Mouse (Mus musculus) MEL (cell line): ENCODE data around the gene Cnga1. TPM values are rescaled to one million over a fixed set of nuclear protein-coding genes. Genes with fewer than 3 reads are reported as not detected.
A peak's percentile ranks its signal among the peaks of the same experiment; 100 is the strongest.

Experiments
- DNase-seq: peaks from one replicate; pipeline ENCODE4 v3.0.0; 2011; ENCODE audit warnings: low read depth, low spot score
- H3K27ac ChIP-seq: 2 replicates; pipeline ENCODE4 v1.5.1; 2012; ENCODE audit warnings: low read depth, mild to moderate bottlenecking, control low read depth, low read length, moderate library complexity; ENCODE audit not compliant: control insufficient read depth
- H3K27me3 ChIP-seq, 2 experiments: fragments of 150-350 bp in 1 of 2; sonication (generic) in 1 of 2; 2 replicates each; pipeline ENCODE4 v1.6.1; 2012; ENCODE audit warnings: low read length in 2 of 2, mild to moderate bottlenecking in 2 of 2, improper control_type of control experiment in 1 of 2, moderate library complexity in 1 of 2; ENCODE audit not compliant: insufficient read depth in 2 of 2, control insufficient read depth in 1 of 2
- H3K36me3 ChIP-seq, 2 experiments: 2 replicates each; pipeline ENCODE4 v1.6.1; 2012 to 2014; ENCODE audit warnings: low read length in 2 of 2, improper control_type of control experiment in 1 of 2, inconsistent platforms in 1 of 2, mild to moderate bottlenecking in 1 of 2; ENCODE audit not compliant: insufficient read depth in 2 of 2, control insufficient read depth in 1 of 2
- H3K4me1 ChIP-seq, 2 experiments: fragments of 150-350 bp in 1 of 2; sonication (generic) in 1 of 2; 2 replicates each; pipeline ENCODE4 v1.6.1; 2012; ENCODE audit warnings: low read length in 2 of 2, improper control_type of control experiment in 1 of 2, mild to moderate bottlenecking in 1 of 2; ENCODE audit not compliant: insufficient read depth in 2 of 2, control insufficient read depth in 1 of 2
- H3K4me3 ChIP-seq, 2 experiments: fragments of 150-350 bp in 1 of 2; sonication (generic) in 1 of 2; 2 replicates each; pipeline ENCODE4 v1.5.1; 2012; ENCODE audit warnings: low read depth in 2 of 2, low read length in 2 of 2, mild to moderate bottlenecking in 2 of 2, moderate library complexity in 2 of 2, control low read depth in 1 of 2, improper control_type of control experiment in 1 of 2; ENCODE audit not compliant: control insufficient read depth in 1 of 2, insufficient read depth in 1 of 2
- H3K79me2 ChIP-seq: 2 replicates; pipeline ENCODE4 v1.6.1; 2012; ENCODE audit warnings: mild to moderate bottlenecking, low read length, moderate library complexity; ENCODE audit not compliant: control insufficient read depth, poor library complexity, insufficient read depth
- H3K9ac ChIP-seq: 2 replicates; pipeline ENCODE4 v1.6.1; 2012; ENCODE audit warnings: low read depth, mild to moderate bottlenecking, control low read depth, low read length, moderate library complexity; ENCODE audit not compliant: control insufficient read depth, poor library complexity, severe bottlenecking
- H3K9me3 ChIP-seq: fragments of 150-350 bp; sonication (generic); replicated peaks from 2 replicates; pipeline ENCODE4 v1.6.1; 2012; ENCODE audit warnings: mild to moderate bottlenecking, low read length, improper control_type of control experiment, moderate library complexity; ENCODE audit not compliant: insufficient read depth
- BHLHE40 ChIP-seq: IDR thresholded peaks from 2 replicates; pipeline ENCODE4 v1.6.1; 2012; ENCODE audit warnings: low read depth, mild to moderate bottlenecking, inconsistent platforms, low read length, improper control_type of control experiment, borderline replicate concordance
- CHD1 ChIP-seq: IDR thresholded peaks from 2 replicates; pipeline ENCODE4 v1.6.1; 2012; ENCODE audit warnings: low read depth, mild to moderate bottlenecking, inconsistent platforms, low read length, improper control_type of control experiment
- CHD2 ChIP-seq: IDR thresholded peaks from 2 replicates; pipeline ENCODE4 v1.6.1; 2011; ENCODE audit warnings: low read length, improper control_type of control experiment
- E2F4 ChIP-seq: IDR thresholded peaks from 2 replicates; pipeline ENCODE4 v1.6.1; 2011; ENCODE audit warnings: low read depth, low read length, improper control_type of control experiment, borderline replicate concordance
- ELF1 ChIP-seq: IDR thresholded peaks from 2 replicates; pipeline ENCODE4 v1.6.1; 2014; ENCODE audit warnings: low read depth, mild to moderate bottlenecking, inconsistent platforms, low read length, improper control_type of control experiment, moderate library complexity
- EP300 ChIP-seq, 2 experiments: IDR thresholded peaks; 2 replicates each; pipeline ENCODE4 v1.6.1; 2011; ENCODE audit warnings: improper control_type of control experiment in 2 of 2, low read length in 2 of 2, low read depth in 1 of 2, mild to moderate bottlenecking in 1 of 2
- ETS1 ChIP-seq: IDR thresholded peaks from 2 replicates; pipeline ENCODE4 v1.6.1; 2012; ENCODE audit warnings: low read depth, mild to moderate bottlenecking, inconsistent platforms, low read length, improper control_type of control experiment, moderate library complexity
- GABPA ChIP-seq: IDR thresholded peaks from 2 replicates; pipeline ENCODE4 v1.6.1; 2012; ENCODE audit warnings: low read depth, mild to moderate bottlenecking, inconsistent platforms, low read length, improper control_type of control experiment, moderate library complexity
- HCFC1 ChIP-seq: IDR thresholded peaks from 2 replicates; pipeline ENCODE4 v1.6.1; 2012; ENCODE audit warnings: low read depth, mild to moderate bottlenecking, inconsistent platforms, low read length, improper control_type of control experiment, moderate library complexity
- KAT2A ChIP-seq: conservative IDR thresholded peaks from 2 replicates; pipeline ENCODE4 v1.6.1; 2012; ENCODE audit warnings: low read depth, low read length, improper control_type of control experiment, inconsistent platforms
- MAFK ChIP-seq: IDR thresholded peaks from 2 replicates; pipeline ENCODE4 v1.6.1; 2011; ENCODE audit warnings: low read depth, mild to moderate bottlenecking, low read length, improper control_type of control experiment, borderline replicate concordance
- MAZ ChIP-seq: IDR thresholded peaks from 2 replicates; pipeline ENCODE4 v1.6.1; 2012; ENCODE audit warnings: low read depth, mild to moderate bottlenecking, inconsistent platforms, low read length, improper control_type of control experiment
- MEF2A ChIP-seq: IDR thresholded peaks from 2 replicates; pipeline ENCODE4 v1.6.1; 2014; ENCODE audit warnings: low read depth, mild to moderate bottlenecking, inconsistent platforms, low read length, improper control_type of control experiment; ENCODE audit not compliant: poor library complexity, insufficient replicate concordance, severe bottlenecking; ENCODE audit errors: extremely low read depth
- MYB ChIP-seq: IDR thresholded peaks from 2 replicates; pipeline ENCODE4 v1.6.1; 2011; ENCODE audit warnings: mild to moderate bottlenecking, low read depth, low read length, improper control_type of control experiment
- MYC ChIP-seq: IDR thresholded peaks from 2 replicates; pipeline ENCODE4 v1.6.1; 2011; ENCODE audit warnings: low read depth, mild to moderate bottlenecking, low read length, improper control_type of control experiment, moderate library complexity
- NELFE ChIP-seq: IDR thresholded peaks from 2 replicates; pipeline ENCODE4 v1.6.1; 2011; ENCODE audit warnings: low read depth, low read length, improper control_type of control experiment
- NRF1 ChIP-seq: IDR thresholded peaks from 2 replicates; pipeline ENCODE4 v1.6.1; 2014; ENCODE audit warnings: low read depth, mild to moderate bottlenecking, inconsistent platforms, low read length, improper control_type of control experiment, moderate library complexity; ENCODE audit not compliant: poor library complexity, insufficient read depth, severe bottlenecking
- POLR2A ChIP-seq, 2 experiments: IDR thresholded peaks; 2 replicates each; pipeline ENCODE4 v1.6.1; 2011 to 2012; ENCODE audit warnings: low read length in 2 of 2, mild to moderate bottlenecking in 2 of 2, control low read depth in 1 of 2, improper control_type of control experiment in 1 of 2, low read depth in 1 of 2, moderate library complexity in 1 of 2; ENCODE audit not compliant: control insufficient read depth in 1 of 2, insufficient read depth in 1 of 2, poor library complexity in 1 of 2
- POLR2AphosphoS2 ChIP-seq: IDR thresholded peaks from 2 replicates; pipeline ENCODE4 v1.6.1; 2011; ENCODE audit warnings: low read length, improper control_type of control experiment
- POLR2AphosphoS5 ChIP-seq: IDR thresholded peaks from 2 replicates; pipeline ENCODE4 v1.6.1; 2012; ENCODE audit warnings: low read depth, borderline replicate concordance, mild to moderate bottlenecking, inconsistent platforms, low read length, moderate library complexity, mixed read lengths
- RAD21 ChIP-seq: IDR thresholded peaks from 2 replicates; pipeline ENCODE4 v1.6.1; 2011; ENCODE audit warnings: mild to moderate bottlenecking, low read depth, low read length, improper control_type of control experiment
- RCOR1 ChIP-seq: IDR thresholded peaks from 2 replicates; pipeline ENCODE4 v1.6.1; 2012; ENCODE audit warnings: low read depth, mild to moderate bottlenecking, inconsistent platforms, low read length, improper control_type of control experiment
- SIN3A ChIP-seq: IDR thresholded peaks from 2 replicates; pipeline ENCODE4 v1.6.1; 2012; ENCODE audit warnings: low read length, improper control_type of control experiment, inconsistent platforms
- SMC3 ChIP-seq: IDR thresholded peaks from 2 replicates; pipeline ENCODE4 v1.6.1; 2011; ENCODE audit warnings: low read depth, low read length, improper control_type of control experiment
- TAL1 ChIP-seq: IDR thresholded peaks from 2 replicates; pipeline ENCODE4 v1.6.1; 2012; ENCODE audit warnings: mild to moderate bottlenecking, inconsistent platforms, low read length, moderate library complexity, mixed read lengths
- TBP ChIP-seq: IDR thresholded peaks from 2 replicates; pipeline ENCODE4 v1.8.0; 2011; ENCODE audit warnings: low read depth, low read length, improper control_type of control experiment
- TCF12 ChIP-seq: IDR thresholded peaks from 2 replicates; pipeline ENCODE4 v1.6.1; 2014; ENCODE audit warnings: low read depth, mild to moderate bottlenecking, inconsistent platforms, low read length, improper control_type of control experiment, moderate library complexity
- UBTF ChIP-seq: IDR thresholded peaks from 2 replicates; pipeline ENCODE4 v1.6.1; 2012; ENCODE audit warnings: low read depth, mild to moderate bottlenecking, inconsistent platforms, low read length, improper control_type of control experiment, moderate library complexity, borderline replicate concordance; ENCODE audit not compliant: insufficient read depth
- USF1 ChIP-seq: IDR thresholded peaks from 2 replicates; pipeline ENCODE4 v1.6.1; 2014; ENCODE audit warnings: low read depth, mild to moderate bottlenecking, inconsistent platforms, low read length, improper control_type of control experiment, moderate library complexity
- USF2 ChIP-seq, 2 experiments: IDR thresholded peaks; 2 replicates each; pipeline ENCODE4 v1.6.1; 2011 to 2012; ENCODE audit warnings: improper control_type of control experiment in 2 of 2, low read length in 2 of 2, borderline replicate concordance in 1 of 2, inconsistent platforms in 1 of 2, low read depth in 1 of 2, mild to moderate bottlenecking in 1 of 2; ENCODE audit not compliant: insufficient read depth in 1 of 2
- ZC3H11A ChIP-seq: IDR thresholded peaks from 2 replicates; pipeline ENCODE4 v1.6.1; 2012; ENCODE audit warnings: low read depth, mild to moderate bottlenecking, inconsistent platforms, low read length, improper control_type of control experiment
- ZKSCAN1 ChIP-seq: IDR thresholded peaks from 2 replicates; pipeline ENCODE4 v1.6.1; 2012; ENCODE audit warnings: low read depth, mild to moderate bottlenecking, inconsistent platforms, low read length, improper control_type of control experiment, moderate library complexity
- ZNF384 ChIP-seq: IDR thresholded peaks from 2 replicates; pipeline ENCODE4 v1.6.1; 2012; ENCODE audit warnings: low read depth, mild to moderate bottlenecking, inconsistent platforms, low read length, improper control_type of control experiment
- polyA plus RNA-seq, 2 experiments: library from polyadenylated mRNA; stranded (reverse) in 1 of 2; unstranded in 1 of 2; fragments of >175 nt in 1 of 2; fragments of >200 nt in 1 of 2; gene quantifications; 2 replicates each; pipeline versions ENCODE4 v1.2.1 to v1.2.4; 2012; ENCODE audit warnings: low replicate concordance in 2 of 2, low read depth in 1 of 2; ENCODE audit not compliant: insufficient read length in 2 of 2, insufficient read depth in 1 of 2, missing spikeins in 1 of 2
- total RNA-seq: library from RNA; depleted of rRNA; stranded (reverse); fragments of 300-350 nt; gene quantifications from 2 replicates; pipeline ENCODE4 v1.2.3, GENCODE M21; 2012

The Cnga1 gene
- total and polyA plus RNA-seq, 3 experiments: 0.04 TPM; not detected in 2

DNA sequence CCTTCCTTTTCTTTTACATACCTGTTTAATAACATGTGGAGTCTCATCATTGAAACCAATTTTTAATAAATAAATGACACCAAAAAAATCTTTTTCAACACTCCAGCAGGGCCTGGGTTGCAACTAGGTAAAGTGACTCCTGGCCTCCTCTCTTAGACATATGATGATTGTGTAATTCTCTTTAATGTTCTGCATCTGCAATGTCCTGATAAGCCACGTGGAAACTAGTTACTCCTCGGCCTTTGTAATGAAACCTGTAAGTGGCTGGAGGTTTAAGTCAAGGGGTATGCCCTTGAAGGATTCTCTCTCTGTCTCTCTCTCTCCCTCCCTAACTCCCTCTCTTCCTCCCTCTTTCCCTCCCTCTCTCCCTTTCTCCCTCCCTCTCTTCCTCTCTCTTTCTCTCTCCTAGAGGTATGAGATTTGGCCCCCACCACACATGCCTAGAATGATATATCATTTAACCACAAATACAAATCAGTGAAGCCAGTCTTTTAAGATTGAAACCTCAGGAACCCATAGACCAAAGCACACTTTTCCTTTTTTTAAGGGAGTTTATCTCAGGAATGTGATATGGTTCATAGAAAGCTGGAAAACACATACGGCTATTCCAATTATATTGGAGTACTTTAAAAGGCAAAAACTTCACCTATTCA is 83.0 kb downstream of the Cnga1 start (continued):
- TF ChIP-seq ELF1: no peak
- TF ChIP-seq USF1: no peak
- TF ChIP-seq, all 39 proteins: peak for 8

DNA sequence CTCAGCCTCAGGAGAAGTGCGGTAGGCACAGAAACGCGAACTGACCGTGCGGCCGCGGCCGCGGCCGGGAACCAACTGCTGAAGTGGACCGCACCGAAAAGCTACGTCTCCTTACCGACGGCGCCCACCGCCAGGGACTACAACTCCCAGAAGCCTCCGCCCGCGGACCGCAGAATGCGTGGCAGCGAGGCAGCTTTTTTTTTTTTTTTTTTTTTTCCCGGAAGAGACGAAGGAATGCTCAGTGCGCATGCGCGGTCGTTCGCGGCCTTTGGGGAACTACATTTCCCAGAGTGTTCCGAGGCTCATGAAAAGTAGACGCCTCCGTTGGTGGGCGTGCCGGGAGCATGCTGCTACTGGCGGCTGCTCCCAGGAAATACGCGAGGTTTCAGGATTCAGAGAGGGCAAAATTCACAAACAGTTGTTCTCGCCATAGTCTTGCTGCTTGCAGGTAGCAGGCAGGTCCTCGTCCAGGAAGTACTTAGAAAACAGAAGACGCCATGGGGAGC is 84.5 kb downstream of the Cnga1 start, which contains the start of gene Nfxl1:
Nfxl1 (minus strand) TSS at position 141 of the 506 bp plus-strand sequence.
- H3K9me3 ChIP-seq: no peaks in the 10 kb centered on the region
- peak; percentile 98 for DNase-seq
- peaks cover 4 to 11% of the 10 kb centered on the region in 2 experiments for H3K4me1 ChIP-seq
- H3K27ac ChIP-seq: peak within 1 kb of the TSS; percentile 68
- H3K27me3 ChIP-seq: no peaks in the 10 kb centered on the region
- H3K9ac ChIP-seq: peak within 1 kb of the TSS; percentile 97
- peak within 1 kb of the TSS; percentile 77 to 100 for H3K4me3 ChIP-seq
- H3K79me2 ChIP-seq: peaks cover 11% of the 10 kb centered on the region
- peaks cover 5 to 29% of the 10 kb centered on the region in 2 experiments; a peak in 3 of 4 replicates for H3K36me3 ChIP-seq
- TF ChIP-seq RCOR1: no peak
- no peak for TF ChIP-seq USF2 (IDR thresholded peaks at IDR 0.05; ENCODE audit: borderline replicate concordance in 1 of 2, insufficient read depth in 1 of 2, low read depth in 1 of 2, low read length in 2 of 2)
- TF ChIP-seq TAL1: no peak
- no peak for TF ChIP-seq UBTF
- TF ChIP-seq MYC: peak; percentile 88
- TF ChIP-seq MEF2A: no peak
- peak in 1 of 2 experiments; percentile 34; a peak in 1 of 4 replicates for TF ChIP-seq EP300 (IDR thresholded peaks at IDR 0.05; ENCODE audit: low read depth in 1 of 2, low read length in 2 of 2)
- TF ChIP-seq TCF12: peak; percentile 67
- no peak; the same call in 1 of the 2 replicates for TF ChIP-seq POLR2AphosphoS5
- peak; percentile 85 for TF ChIP-seq POLR2AphosphoS2
- peak; percentile 96 for TF ChIP-seq KAT2A
- peak; percentile 60; the same call in 1 of the 2 replicates for TF ChIP-seq E2F4
- no peak for TF ChIP-seq ZC3H11A
- peak; percentile 100 for TF ChIP-seq ZNF384
- no peak for TF ChIP-seq SMC3
- peak; percentile 94 for TF ChIP-seq NRF1
- peak; percentile 80; the same call in 1 of the 2 replicates for TF ChIP-seq ZKSCAN1
- TF ChIP-seq HCFC1: peak; percentile 99
- no peak; the same call in 1 of the 2 replicates for TF ChIP-seq TBP
- no peak; the same call in 1 of the 2 replicates for TF ChIP-seq CHD2
- TF ChIP-seq SIN3A: peak; percentile 96
- TF ChIP-seq POLR2A (IDR thresholded peaks at IDR 0.05; ENCODE audit: control insufficient read depth in 1 of 2, insufficient read depth in 1 of 2, low read depth in 1 of 2, low read length in 2 of 2, poor library complexity in 1 of 2): peak; percentile 49 to 87
- TF ChIP-seq ELF1: peak; percentile 97
- TF ChIP-seq ETS1: peak; percentile 59; the same call in 1 of the 2 replicates
- TF ChIP-seq RAD21: no peak
- peak; percentile 88 for TF ChIP-seq NELFE
- no peak for TF ChIP-seq MYB
- peak; percentile 65; the same call in 1 of the 2 replicates for TF ChIP-seq MAZ
- no peak for TF ChIP-seq GABPA
- no peak for TF ChIP-seq MAFK
- no peak for TF ChIP-seq CHD1
- TF ChIP-seq BHLHE40: no peak
